Mouse (Mus musculus) spleen, postnatal 36 days (tissue): ENCODE measurements at regions not wholly inside any gene's neighbourhood (a gene's known extent, or its start where the extent isn't known, plus 50 kb on each side); places are given as distances from the start of the nearest gene placed in this dataset.
"Not testable (repeated sequence)": the region's sequence is repeated elsewhere in the genome, so short reads cannot be mapped to it uniquely, and the experiment has no call there.

Experiments used
- DNase-seq, 2 experiments: peaks; one replicate each; pipeline ENCODE4 v3.0.0; 2022; ENCODE audit warnings: low spot score in 2 of 2, mixed read lengths in 1 of 2

- DNase-seq, result no peak
Measured at GRCm38 (mm10) chr13:75295818-75296217, 206.2 kb downstream of the Pcsk1 start.

GRCm38 (mm10) chr13:75319780-75320179 is 230.2 kb downstream of the Pcsk1 start:
- no peak for DNase-seq

- no peak for DNase-seq
Measured at GRCm38 (mm10) chr13:75320239-75320638, 230.6 kb downstream of the Pcsk1 start.

- no peak for DNase-seq
Measured at GRCm38 (mm10) chr13:75337054-75337453, 247.4 kb downstream of the Pcsk1 start.

- no peak for DNase-seq
Measured at GRCm38 (mm10) chr13:75343422-75343821, 253.8 kb downstream of the Pcsk1 start.

- no peak for DNase-seq
Measured at GRCm38 (mm10) chr13:75366723-75367426, 277.2 kb downstream of the Pcsk1 start.

GRCm38 (mm10) chr13:75368249-75368800 is 278.7 kb downstream of the Pcsk1 start:
- no peak for DNase-seq

- not testable (repeated sequence) for DNase-seq
Measured at GRCm38 (mm10) chr13:75377100-75377499, 287.5 kb downstream of the Pcsk1 start.

- DNase-seq, result no peak
Measured at GRCm38 (mm10) chr13:75377717-75378116, 288.1 kb downstream of the Pcsk1 start.

GRCm38 (mm10) chr13:75384631-75385340 is 295.2 kb downstream of the Pcsk1 start:
- no peak for DNase-seq

- no peak for DNase-seq
Measured at GRCm38 (mm10) chr13:75389211-75389610, 299.6 kb downstream of the Pcsk1 start.

GRCm38 (mm10) chr13:75390177-75390576 is 300.6 kb downstream of the Pcsk1 start:
- DNase-seq, result no peak

- not testable (repeated sequence) for DNase-seq
Measured at GRCm38 (mm10) chr13:75399846-75400245, 306.7 kb upstream of the Ell2 start.

GRCm38 (mm10) chr13:75420726-75421125 is 285.8 kb upstream of the Ell2 start:
- no peak for DNase-seq

- DNase-seq, result no peak
Measured at GRCm38 (mm10) chr13:75426971-75427370, 279.6 kb upstream of the Ell2 start.

- DNase-seq, result no peak
Measured at GRCm38 (mm10) chr13:75439170-75439569, 267.4 kb upstream of the Ell2 start.

GRCm38 (mm10) chr13:75440051-75440450 is 266.5 kb upstream of the Ell2 start:
- no peak for DNase-seq

- DNase-seq, result no peak
Measured at GRCm38 (mm10) chr13:75460335-75460878, 246.2 kb upstream of the Ell2 start.

GRCm38 (mm10) chr13:75461273-75461672 is 245.3 kb upstream of the Ell2 start:
- DNase-seq, result no peak

GRCm38 (mm10) chr13:75467225-75467624 is 239.3 kb upstream of the Ell2 start:
- DNase-seq, result no peak

- DNase-seq, result no peak
Measured at GRCm38 (mm10) chr13:75475828-75476597, 230.5 kb upstream of the Ell2 start.
